Mouse (Mus musculus): ENCODE results near the gene Acrv1. TPM values are rescaled to one million over a fixed set of nuclear protein-coding genes. Genes with fewer than 3 reads are reported as not detected.
"Not testable (repeated sequence)": the region's sequence is repeated elsewhere in the genome, so short reads cannot be mapped to it uniquely, and the experiment has no call there.

Acrv1 gene
- not detected in 2 replicates for polyA plus RNA-seq (2015; fragmentation: Nextera tagmentation; extraction: Ambion mirVana)

GRCm38 (mm10) chr9:36692920-36693319 lies at the start of gene Acrv1:
Gene Acrv1 (plus strand): TSS chr9:36693220.
- no peaks in the 10 kb centered on the region for H3K4me1 ChIP-seq (replicated peaks)
- H3K4me2 ChIP-seq: no peak within 1 kb of the TSS
- no peaks in the 10 kb centered on the region for H3K36me3 ChIP-seq (replicated peaks)
- H3K9ac ChIP-seq: no peak within 1 kb of the TSS
- H3K27me3 ChIP-seq: no peaks in the 10 kb centered on the region
- no peak within 1 kb of the TSS for H3K4me3 ChIP-seq (replicated peaks)
- H3K9me3 ChIP-seq (replicated peaks): no peaks in the 10 kb centered on the region
- ATAC-seq (ENCODE audit: insufficient read depth): no peak
- no peak within 1 kb of the TSS for H3K27ac ChIP-seq (replicated peaks)
- 23% methylated on average over 1 of the region's 1 CpGs for WGBS (ENCODE audit: insufficient replicate concordance)

GRCm38 (mm10) chr9:36643276-36643675 lies 49.7 kb upstream of the Acrv1 start, which contains the start of gene A630095E13Rik:
Gene A630095E13Rik (minus strand): TSS chr9:36643376.
- H3K27me3 ChIP-seq; H3K4me1 ChIP-seq (replicated peaks); H3K4me2 ChIP-seq; H3K36me3 ChIP-seq (replicated peaks); H3K4me3 ChIP-seq (replicated peaks); ATAC-seq (ENCODE audit: insufficient read depth); H3K9ac ChIP-seq; H3K27ac ChIP-seq (replicated peaks); H3K9me3 ChIP-seq (replicated peaks): not testable (repeated sequence)
- 37% methylated on average over 3 of the region's 3 CpGs for WGBS (ENCODE audit: insufficient replicate concordance)

GRCm38 (mm10) chr9:36681424-36681823 lies 11.6 kb upstream of the Acrv1 start:
- H3K36me3 ChIP-seq (replicated peaks): no peaks in the 10 kb centered on the region
- no peaks in the 10 kb centered on the region for H3K4me1 ChIP-seq (replicated peaks)
- H3K4me3 ChIP-seq (replicated peaks): no peak overlapping the region
- H3K9ac ChIP-seq: no peak overlapping the region
- ATAC-seq (ENCODE audit: insufficient read depth): no peak
- H3K4me2 ChIP-seq: no peak overlapping the region
- no peak overlapping the region for H3K27ac ChIP-seq (replicated peaks)
- WGBS (ENCODE audit: insufficient replicate concordance): 51% methylated on average over 2 of the region's 2 CpGs
- H3K27me3 ChIP-seq: no peaks in the 10 kb centered on the region
- H3K9me3 ChIP-seq (replicated peaks): no peaks in the 10 kb centered on the region

GRCm38 (mm10) chr9:36687329-36687728 lies 5.7 kb upstream of the Acrv1 start:
- no peak overlapping the region for H3K27ac ChIP-seq (replicated peaks)
- no peak overlapping the region for H3K4me2 ChIP-seq
- no peaks in the 10 kb centered on the region for H3K9me3 ChIP-seq (replicated peaks)
- no peak overlapping the region for H3K4me3 ChIP-seq (replicated peaks)
- no peak overlapping the region for H3K9ac ChIP-seq
- H3K27me3 ChIP-seq: no peaks in the 10 kb centered on the region
- no peaks in the 10 kb centered on the region for H3K4me1 ChIP-seq (replicated peaks)
- H3K36me3 ChIP-seq (replicated peaks): no peaks in the 10 kb centered on the region
- no peak for ATAC-seq (ENCODE audit: insufficient read depth)

GRCm38 (mm10) chr9:36694276-36694675 lies 1.3 kb downstream of the Acrv1 start:
- Histone ChIP-seq H3K9me3 (replicated peaks) (no peaks in the 10 kb centered on the region), H3K9ac (no peak overlapping the region), H3K36me3 (replicated peaks) (no peaks in the 10 kb centered on the region), H3K27ac (replicated peaks) (no peak overlapping the region), H3K4me3 (replicated peaks) (no peak overlapping the region), H3K4me2 (no peak overlapping the region), H3K27me3 (no peaks in the 10 kb centered on the region), H3K4me1 (replicated peaks) (no peaks in the 10 kb centered on the region)
- no peak for ATAC-seq (ENCODE audit: insufficient read depth)
- WGBS (ENCODE audit: insufficient replicate concordance): 83% methylated on average over 10 of the region's 10 CpGs

- Histone ChIP-seq H3K4me1 (replicated peaks) (no peaks in the 10 kb centered on the region), H3K36me3 (replicated peaks) (peaks cover 11% of the 10 kb centered on the region), H3K4me3 (replicated peaks) (no peak overlapping the region), H3K27me3 (no peaks in the 10 kb centered on the region), H3K4me2 (no peak overlapping the region), H3K9ac (no peak overlapping the region), H3K9me3 (replicated peaks) (no peaks in the 10 kb centered on the region), H3K27ac (replicated peaks) (no peak overlapping the region)
- 73% methylated on average over 3 of the region's 3 CpGs for WGBS (ENCODE audit: insufficient replicate concordance)
- ATAC-seq (ENCODE audit: insufficient read depth): no peak
These were observed 12.9 kb downstream of the Acrv1 start for GRCm38 (mm10) chr9:36705923-36706322.

- Histone ChIP-seq H3K4me2 (no peak overlapping the region), H3K9ac (no peak overlapping the region), H3K4me3 (replicated peaks) (no peak overlapping the region), H3K36me3 (replicated peaks) (peaks cover 16% of the 10 kb centered on the region), H3K9me3 (replicated peaks) (no peaks in the 10 kb centered on the region), H3K27ac (replicated peaks) (no peak overlapping the region), H3K4me1 (replicated peaks) (no peaks in the 10 kb centered on the region), H3K27me3 (no peaks in the 10 kb centered on the region)
- ATAC-seq (ENCODE audit: insufficient read depth): no peak
- WGBS (ENCODE audit: insufficient replicate concordance): 41% methylated on average over 6 of the region's 6 CpGs
These were observed 14.3 kb downstream of the Acrv1 start for GRCm38 (mm10) chr9:36707304-36707703.

GRCm38 (mm10) chr9:36716624-36717023 lies 23.6 kb downstream of the Acrv1 start:
- no peaks in the 10 kb centered on the region for H3K9me3 ChIP-seq (replicated peaks)
- no peaks in the 10 kb centered on the region for H3K4me1 ChIP-seq (replicated peaks)
- no peaks in the 10 kb centered on the region for H3K27me3 ChIP-seq
- no peak overlapping the region for H3K27ac ChIP-seq (replicated peaks)
- no peak for ATAC-seq (ENCODE audit: insufficient read depth)
- peaks cover 59% of the 10 kb centered on the region for H3K36me3 ChIP-seq (replicated peaks)
- no peak overlapping the region for H3K4me3 ChIP-seq (replicated peaks)
- no peak overlapping the region for H3K9ac ChIP-seq
- 67% methylated on average over 3 of the region's 3 CpGs for WGBS (ENCODE audit: insufficient replicate concordance)
- no peak overlapping the region for H3K4me2 ChIP-seq

GRCm38 (mm10) chr9:36726131-36727033 lies 33.4 kb downstream of the Acrv1 start:
- Histone ChIP-seq H3K9me3 (replicated peaks) (no peaks in the 10 kb centered on the region), H3K27me3 (no peaks in the 10 kb centered on the region), H3K4me3 (replicated peaks) (peak overlapping the region; percentile 87), H3K4me2 (peak overlapping the region; percentile 94), H3K27ac (replicated peaks) (peak overlapping the region; percentile 88), H3K36me3 (replicated peaks) (peaks cover 40% of the 10 kb centered on the region), H3K4me1 (replicated peaks) (peaks cover 20% of the 10 kb centered on the region), H3K9ac (peak overlapping the region; percentile 93)
- peak; percentile 91 for ATAC-seq (ENCODE audit: insufficient read depth)
- under 1% methylated on average over 53 of the region's 53 CpGs for WGBS (ENCODE audit: insufficient replicate concordance)

GRCm38 (mm10) chr9:36727034-36727755 lies 34.2 kb downstream of the Acrv1 start, which contains the start of gene Chek1:
Gene Chek1 (minus strand): TSS chr9:36727065.
- ATAC-seq (ENCODE audit: insufficient read depth): no peak

More at GRCm38 (mm10) chr9:36727034-36727755, 34.2 kb downstream of the Acrv1 start, which contains the start of gene Chek1:
- Histone ChIP-seq H3K36me3 (replicated peaks) (peaks cover 37% of the 10 kb centered on the region), H3K4me1 (replicated peaks) (peaks cover 20% of the 10 kb centered on the region), H3K9ac (peak within 1 kb of the TSS; percentile 93), H3K27ac (replicated peaks) (peak within 1 kb of the TSS; percentile 88), H3K4me3 (replicated peaks) (peak within 1 kb of the TSS; percentile 87), H3K27me3 (no peaks in the 10 kb centered on the region), H3K9me3 (replicated peaks) (no peaks in the 10 kb centered on the region), H3K4me2 (peak within 1 kb of the TSS; percentile 94)
- under 1% methylated on average over 12 of the region's 12 CpGs for WGBS (ENCODE audit: insufficient replicate concordance)
